Mouse (Mus musculus) liver, adult 2 months (tissue): Measurements from ENCODE around the gene Plp2.

Source experiments
- CTCF ChIP-seq: fragments of 200-500 bp; IDR thresholded peaks from 2 replicates; pipeline ENCODE4 v1.5.1; 2011; ENCODE audit warnings: low read depth, low read length, control low read depth
- POLR2A ChIP-seq: fragments of 200-500 bp; IDR thresholded peaks from 2 replicates; pipeline ENCODE4 v1.6.1; 2011; ENCODE audit warnings: low read length, control low read depth; ENCODE audit not compliant: insufficient read depth; ENCODE audit errors: extremely low read depth

GRCm38 (mm10) chrX:7692862-7693261 lies 21.7 kb upstream of the Plp2 start:
- TF ChIP-seq POLR2A (no peak), CTCF (peak; percentile 56)
